Mouse (Mus musculus): Measurements from ENCODE around the gene Lrp11.

GRCm38 (mm10) chr10:7645911-7646310 is 56.3 kb downstream of the Lrp11 start:
- TF ChIP-seq GATA1 (IDR thresholded peaks at IDR 0.05; ENCODE audit: low read length) (no peak), TAL1 (IDR thresholded peaks at IDR 0.05; ENCODE audit: low read length) (no peak)
